Mouse (Mus musculus) forebrain, postnatal 0 days (tissue): Measurements from ENCODE around the gene Uqcrc1. TPM values are rescaled to one million over a fixed set of nuclear protein-coding genes. Genes with fewer than 3 reads are reported as not detected.

Experiments
- ATAC-seq: fragments of 200-750 bp; cut with Nextera tagmentation; 2 replicates; pipeline ENCODE4 v1.8.0; 2017; ENCODE audit warnings: mild to moderate bottlenecking, moderate library complexity
- DNase-seq: peaks from one replicate; pipeline ENCODE4 v3.0.0-alpha.2; 2015
- H3K27ac ChIP-seq: fragments of 300-500 bp; sonication (generic); 2 replicates; pipeline ENCODE4 v1.5.1; 2014; ENCODE audit warnings: low read depth, mild to moderate bottlenecking, antibody characterized with exemption, low read length, moderate library complexity, mixed read lengths
- H3K27me3 ChIP-seq: fragments of 300-500 bp; sonication (generic); 2 replicates; pipeline ENCODE4 v1.6.1; 2014; ENCODE audit warnings: mild to moderate bottlenecking, low read length, mixed read lengths; ENCODE audit not compliant: insufficient read depth
- H3K36me3 ChIP-seq: fragments of 300-500 bp; sonication (generic); 2 replicates; pipeline ENCODE4 v1.6.1; 2014; ENCODE audit warnings: mild to moderate bottlenecking, moderate library complexity; ENCODE audit not compliant: insufficient read depth
- H3K4me1 ChIP-seq: fragments of 300-500 bp; sonication (generic); 2 replicates; pipeline ENCODE4 v1.6.1; 2014; ENCODE audit warnings: antibody characterized with exemption; ENCODE audit not compliant: insufficient read depth
- H3K4me2 ChIP-seq: fragments of 300-500 bp; sonication (generic); 2 replicates; pipeline ENCODE4 v1.6.1; 2014; ENCODE audit warnings: low read depth, mild to moderate bottlenecking, moderate library complexity
- H3K4me3 ChIP-seq: fragments of 300-500 bp; sonication (generic); 2 replicates; pipeline ENCODE4 v1.5.1; 2014; ENCODE audit warnings: low read depth, low read length, mixed read lengths
- H3K9ac ChIP-seq: fragments of 300-500 bp; sonication (generic); 2 replicates; pipeline ENCODE4 v1.6.1; 2014; ENCODE audit warnings: mild to moderate bottlenecking
- H3K9me3 ChIP-seq: fragments of 300-500 bp; sonication (generic); 2 replicates; pipeline ENCODE4 v1.6.1; 2016; ENCODE audit warnings: low read length
- CTCF ChIP-seq: sonication (generic); IDR thresholded peaks from 2 replicates; pipeline ENCODE4 v1.5.1; 2016; ENCODE audit warnings: antibody characterized with exemption, control low read depth, low read depth
- WGBS: fragments of 180-500 bp; shearing (Covaris S2); extraction: QIAGEN DNeasy Blood & Tissue Kit; methylation state at CpG from one replicate; pipeline ENCODE4 v1.1.7; 2014; 5-methylcytosine and 5-hydroxymethylcytosine counted together
- polyA plus RNA-seq: library from polyadenylated mRNA; unstranded; fragments of >200 nt; fragmentation: Nextera tagmentation; extraction: Ambion mirVana; gene quantifications from 2 replicates; pipeline ENCODE4 v1.2.1, GENCODE M21; 2015
- total RNA-seq: library from RNA; depleted of rRNA; stranded (reverse); fragments of >200 nt; gene quantifications from 2 replicates; pipeline ENCODE4 v1.2.3, GENCODE M21; 2014; rRNA removed

Gene Uqcrc1
- total RNA-seq (327 and 365 TPM in 2 replicates), polyA plus RNA-seq (482 and 490 TPM in 2 replicates)

- Histone ChIP-seq H3K4me1 (0 out of 2 replicates have a peak, but pooled peaks cover 5% of the 10 kb centered on the region), H3K4me3 (peak within 1 kb of the TSS; percentile 83), H3K9me3 (no peaks in the 10 kb centered on the region), H3K27ac (peak within 1 kb of the TSS; percentile 75), H3K27me3 (no peaks in the 10 kb centered on the region), H3K9ac (peak within 1 kb of the TSS; percentile 82), H3K4me2 (peak within 1 kb of the TSS; percentile 85), H3K36me3 (peaks cover 23% of the 10 kb centered on the region; the same call in 1 of the 2 replicates)
- 1% methylated on average over 58 of the region's 58 CpGs for WGBS
- DNase-seq (peak; percentile 99), ATAC-seq (peak; percentile 93)
- TF ChIP-seq CTCF: peak; percentile 94
Observed at GRCm38 (mm10) chr9:108936418-108937364, at the start of gene Uqcrc1. TSS of gene Uqcrc1 (plus strand) at chr9:108936633.

GRCm38 (mm10) chr9:108912308-108912707 lies 24.1 kb upstream of the Uqcrc1 start:
- H3K9me3 ChIP-seq: no peaks in the 10 kb centered on the region
- WGBS: 73% methylated on average over 6 of the region's 6 CpGs
- no peak for TF ChIP-seq CTCF
- ATAC-seq (no peak), DNase-seq (no peak)
- no peak overlapping the region for H3K4me3 ChIP-seq
- H3K27ac ChIP-seq: no peak overlapping the region
- H3K4me1 ChIP-seq: no peaks in the 10 kb centered on the region
- no peak overlapping the region for H3K4me2 ChIP-seq
- no peak overlapping the region for H3K9ac ChIP-seq
- H3K36me3 ChIP-seq: no peaks in the 10 kb centered on the region
- H3K27me3 ChIP-seq: no peaks in the 10 kb centered on the region

GRCm38 (mm10) chr9:108913161-108913560 lies 23.3 kb upstream of the Uqcrc1 start:
- ATAC-seq: no peak
- H3K27ac ChIP-seq: no peak overlapping the region
- TF ChIP-seq CTCF: no peak
- no peak overlapping the region for H3K4me3 ChIP-seq
- 89% methylated on average over 7 of the region's 7 CpGs for WGBS
- H3K36me3 ChIP-seq: no peaks in the 10 kb centered on the region
- no peaks in the 10 kb centered on the region for H3K27me3 ChIP-seq
- no peaks in the 10 kb centered on the region for H3K9me3 ChIP-seq
- DNase-seq: no peak
- H3K9ac ChIP-seq: no peak overlapping the region
- H3K4me1 ChIP-seq: no peaks in the 10 kb centered on the region
- H3K4me2 ChIP-seq: no peak overlapping the region

GRCm38 (mm10) chr9:108913621-108914020 lies 22.8 kb upstream of the Uqcrc1 start:
- Histone ChIP-seq H3K4me2 (no peak overlapping the region), H3K9me3 (no peaks in the 10 kb centered on the region), H3K4me1 (no peaks in the 10 kb centered on the region), H3K9ac (no peak overlapping the region), H3K27me3 (no peaks in the 10 kb centered on the region), H3K4me3 (no peak overlapping the region), H3K27ac (no peak overlapping the region), H3K36me3 (no peaks in the 10 kb centered on the region)
- no peak for TF ChIP-seq CTCF
- 64% methylated on average over 10 of the region's 10 CpGs for WGBS
- no peak for DNase-seq
- ATAC-seq: no peak

- no peak for TF ChIP-seq CTCF
Observed at GRCm38 (mm10) chr9:108914491-108914890, 21.9 kb upstream of the Uqcrc1 start, which contains the start of gene Tmem89. TSS of gene Tmem89 (plus strand) at chr9:108914619.

GRCm38 (mm10) chr9:108925897-108926296 lies 10.5 kb upstream of the Uqcrc1 start:
- no peaks in the 10 kb centered on the region for H3K27me3 ChIP-seq
- no peak overlapping the region for H3K27ac ChIP-seq
- WGBS: 81% methylated on average over 8 of the region's 8 CpGs
- no peak overlapping the region for H3K4me2 ChIP-seq
- H3K36me3 ChIP-seq: no peaks in the 10 kb centered on the region
- H3K9ac ChIP-seq: no peak overlapping the region
- H3K4me1 ChIP-seq: no peaks in the 10 kb centered on the region
- DNase-seq (no peak), ATAC-seq (no peak)
- TF ChIP-seq CTCF: no peak
- H3K4me3 ChIP-seq: no peak overlapping the region
- no peaks in the 10 kb centered on the region for H3K9me3 ChIP-seq

More at GRCm38 (mm10) chr9:108914491-108914890, 21.9 kb upstream of the Uqcrc1 start, which contains the start of gene Tmem89:
- Histone ChIP-seq H3K9me3 (no peaks in the 10 kb centered on the region), H3K4me2 (no peak within 1 kb of the TSS), H3K4me1 (no peaks in the 10 kb centered on the region), H3K36me3 (no peaks in the 10 kb centered on the region), H3K27ac (no peak within 1 kb of the TSS), H3K4me3 (no peak within 1 kb of the TSS), H3K9ac (no peak within 1 kb of the TSS), H3K27me3 (no peaks in the 10 kb centered on the region)
- peak; percentile 96 for ATAC-seq
- WGBS: 41% methylated on average over 6 of the region's 6 CpGs
- DNase-seq: peak; percentile 74

GRCm38 (mm10) chr9:108928424-108928823 lies 8.0 kb upstream of the Uqcrc1 start:
- 93% methylated on average over 3 of the region's 3 CpGs for WGBS

More at GRCm38 (mm10) chr9:108928424-108928823, 8.0 kb upstream of the Uqcrc1 start:
- no peak overlapping the region for H3K27ac ChIP-seq
- DNase-seq (no peak), ATAC-seq (no peak)
- no peak overlapping the region for H3K9ac ChIP-seq
- H3K4me3 ChIP-seq: no peak overlapping the region
- H3K36me3 ChIP-seq: no peaks in the 10 kb centered on the region
- H3K4me1 ChIP-seq: no peaks in the 10 kb centered on the region
- no peak overlapping the region for H3K4me2 ChIP-seq
- no peaks in the 10 kb centered on the region for H3K27me3 ChIP-seq
- H3K9me3 ChIP-seq: no peaks in the 10 kb centered on the region
- no peak for TF ChIP-seq CTCF
